Mouse (Mus musculus) cerebellum, adult 2 months (tissue): ENCODE measurements around the gene Vmn2r18. TPM values are rescaled to one million over a fixed set of nuclear protein-coding genes. Genes with fewer than 3 reads are reported as not detected.

ENCODE experiments used
- DNase-seq, 2 experiments: peaks; one replicate each; pipeline ENCODE4 v3.0.0; 2021
- H3K27ac ChIP-seq: fragments of 200-500 bp; 2 replicates; pipeline ENCODE4 v1.5.1; 2012; ENCODE audit warnings: low read length, control low read depth, inconsistent platforms; ENCODE audit not compliant: insufficient read depth
- H3K27me3 ChIP-seq: fragments of 200-500 bp; 2 replicates; pipeline ENCODE4 v1.6.1; 2012; ENCODE audit warnings: inconsistent platforms, mild to moderate bottlenecking, low read length, moderate library complexity; ENCODE audit not compliant: control insufficient read depth, insufficient read depth
- H3K4me1 ChIP-seq: fragments of 200-500 bp; 2 replicates; pipeline ENCODE4 v1.6.1; 2011; ENCODE audit warnings: low read length; ENCODE audit not compliant: control insufficient read depth, insufficient read depth
- H3K4me3 ChIP-seq: fragments of 200-500 bp; replicated peaks from 2 replicates; pipeline ENCODE3; 2011; ENCODE audit warnings: mild to moderate bottlenecking, low read depth, low read length, control low read depth; ENCODE audit not compliant: insufficient read depth
- CTCF ChIP-seq: fragments of 200-500 bp; IDR thresholded peaks from 2 replicates; pipeline ENCODE4 v1.5.1; 2011; ENCODE audit warnings: low read depth, mild to moderate bottlenecking, control low read depth, low read length, moderate library complexity, borderline replicate concordance; ENCODE audit not compliant: insufficient read depth
- POLR2A ChIP-seq: fragments of 200-500 bp; IDR thresholded peaks from 2 replicates; pipeline ENCODE4 v1.6.1; 2011; ENCODE audit warnings: low read length, control low read depth, borderline replicate concordance; ENCODE audit not compliant: insufficient read depth
- WGBS: fragments of 180-500 bp; shearing (Covaris S2); methylation state at CpG from one replicate; pipeline ENCODE4 v1.1.7; 2018; 5-methylcytosine and 5-hydroxymethylcytosine counted together
- polyA plus RNA-seq: library from polyadenylated mRNA; depleted of rRNA; stranded (reverse); fragments of >200 nt; gene quantifications from 2 replicates; pipeline ENCODE4 v1.2.3, GENCODE M21; 2012; rRNA removed

Gene Vmn2r18
- polyA plus RNA-seq, result 0.03 TPM in 1 of 2 replicates, not detected in the other

- WGBS, result 90% methylated on average over 3 of the region's 3 CpGs
- H3K27me3 ChIP-seq, result no peaks in the 10 kb centered on the region
- no peak for DNase-seq
- no peak within 1 kb of the TSS for H3K4me3 ChIP-seq
- TF ChIP-seq CTCF, result no peak
- no peak for TF ChIP-seq POLR2A
- H3K27ac ChIP-seq, result no peak within 1 kb of the TSS
- no peaks in the 10 kb centered on the region for H3K4me1 ChIP-seq
These were observed at the start of gene Vmn2r18 for GRCm38 (mm10) chr5:151605921-151606320. TSS of gene Vmn2r18 (minus strand) at chr5:151606021.

GRCm38 (mm10) chr5:151651411-151651784 is 45.6 kb upstream of the Vmn2r18 start:
- WGBS, result 65% methylated on average over 3 of the region's 3 CpGs
- TF ChIP-seq CTCF (no peak), POLR2A (no peak)
- DNase-seq, result no peak
- H3K27me3 ChIP-seq, result no peaks in the 10 kb centered on the region
- H3K27ac ChIP-seq, result no peak overlapping the region
- peak overlapping the region; percentile 92 for H3K4me3 ChIP-seq
- no peaks in the 10 kb centered on the region for H3K4me1 ChIP-seq

GRCm38 (mm10) chr5:151650700-151651410 is 45.0 kb upstream of the Vmn2r18 start, which contains the start of gene Rfc3:
TSS of gene Rfc3 (minus strand) at chr5:151651242.
- under 1% methylated on average over 41 of the region's 42 CpGs for WGBS
- no peaks in the 10 kb centered on the region for H3K4me1 ChIP-seq
- no peaks in the 10 kb centered on the region for H3K27me3 ChIP-seq
- TF ChIP-seq POLR2A (peak; percentile 35; the same call in 1 of the 2 replicates), CTCF (peak; percentile 70)
- DNase-seq, result peak; percentile 92 to 95
- no peak within 1 kb of the TSS for H3K27ac ChIP-seq
- H3K4me3 ChIP-seq, result peak within 1 kb of the TSS; percentile 92

GRCm38 (mm10) chr5:151644845-151645244 is 39.0 kb upstream of the Vmn2r18 start:
- Histone ChIP-seq H3K4me1 (no peaks in the 10 kb centered on the region), H3K27ac (no peak overlapping the region), H3K4me3 (no peak overlapping the region), H3K27me3 (no peaks in the 10 kb centered on the region)
- WGBS, result 95% methylated on average over 7 of the region's 7 CpGs
- DNase-seq, result no peak
- TF ChIP-seq POLR2A, result no peak
- peak; percentile 31; the same call in 1 of the 2 replicates for TF ChIP-seq CTCF

- no peak for DNase-seq
- 93% methylated on average over 5 of the region's 5 CpGs for WGBS
- TF ChIP-seq POLR2A, result no peak
- no peak for TF ChIP-seq CTCF
These were observed 37.0 kb upstream of the Vmn2r18 start for GRCm38 (mm10) chr5:151642867-151643266.

GRCm38 (mm10) chr5:151642102-151642501 is 36.3 kb upstream of the Vmn2r18 start:
- no peaks in the 10 kb centered on the region for H3K4me1 ChIP-seq
- 100% methylated on average over 1 of the region's 1 CpGs for WGBS
- H3K27me3 ChIP-seq, result no peaks in the 10 kb centered on the region
- no peak overlapping the region for H3K27ac ChIP-seq
- no peak overlapping the region for H3K4me3 ChIP-seq
- no peak for DNase-seq
- no peak for TF ChIP-seq POLR2A
- no peak for TF ChIP-seq CTCF

More at GRCm38 (mm10) chr5:151642867-151643266, 37.0 kb upstream of the Vmn2r18 start:
- H3K4me1 ChIP-seq, result no peaks in the 10 kb centered on the region
- H3K27me3 ChIP-seq, result no peaks in the 10 kb centered on the region
- H3K4me3 ChIP-seq, result no peak overlapping the region
- H3K27ac ChIP-seq, result no peak overlapping the region

GRCm38 (mm10) chr5:151601696-151602095 is 4.1 kb downstream of the Vmn2r18 start:
- no peaks in the 10 kb centered on the region for H3K27me3 ChIP-seq
- no peak overlapping the region for H3K27ac ChIP-seq
- no peak overlapping the region for H3K4me3 ChIP-seq
- TF ChIP-seq POLR2A (no peak), CTCF (no peak)
- no peak for DNase-seq
- H3K4me1 ChIP-seq, result no peaks in the 10 kb centered on the region
- WGBS, result 28% methylated on average over 1 of the region's 1 CpGs

Other genes starting within 250 kb of the Vmn2r18 start
- gene Gm42906, start 177.9 kb downstream of the Vmn2r18 start, polyA plus RNA-seq, result not detected in 2 replicates
- 12.7 and 13.2 TPM in 2 replicates for gene Rfc3, start 45.2 kb upstream of the Vmn2r18 start, polyA plus RNA-seq